In genomic region chr1:182310316-182310715, GRCm38 (mm10) we compare ENCODE assay signal across 31 mouse cellular contexts.
"Had no signal": no experiment of that assay in that cellular context is flagged by ENCODE, and none has a peak within 500 bp of the region (broad histone marks: within the 10 kb centered on the region; RNA-seq: fewer than 3 reads in every experiment).

No protein-coding gene starts in this region.

- ATAC-seq: liver, embryonic 12.5 days; liver, postnatal 0 days; lung, postnatal 0 days; midbrain, embryonic 13.5 days; midbrain, embryonic 15.5 days; midbrain, embryonic 16.5 days had no signal

- H3K4me1 ChIP-seq: limb, embryonic 10.5 days; limb, embryonic 12.5 days; limb, embryonic 13.5 days; limb, embryonic 15.5 days; liver, embryonic 12.5 days; liver, embryonic 13.5 days; liver, embryonic 15.5 days; lung, embryonic 15.5 days; megakaryocyte, embryonic 14.5 days; midbrain, embryonic 10.5 days; midbrain, embryonic 12.5 days; midbrain, embryonic 13.5 days; midbrain, embryonic 15.5 days; neural tube, embryonic 12.5 days had no signal

- H3K27ac ChIP-seq: limb, embryonic 10.5 days; limb, embryonic 12.5 days; limb, embryonic 13.5 days; limb, embryonic 15.5 days; liver, embryonic 12.5 days; liver, embryonic 13.5 days; liver, embryonic 14.5 days; liver, embryonic 15.5 days; lung, embryonic 15.5 days; macrophage; midbrain, embryonic 10.5 days; midbrain, embryonic 12.5 days; midbrain, embryonic 13.5 days; midbrain, embryonic 15.5 days; neural tube, embryonic 12.5 days had no signal

- H3K9me3 ChIP-seq: limb, embryonic 10.5 days; limb, embryonic 15.5 days; liver, embryonic 13.5 days; liver, embryonic 15.5 days; lung, embryonic 15.5 days; midbrain, embryonic 12.5 days; midbrain, embryonic 15.5 days had no signal

- H3K27me3 ChIP-seq: limb, embryonic 12.5 days; limb, embryonic 13.5 days; limb, embryonic 15.5 days; liver, embryonic 12.5 days; liver, embryonic 13.5 days; liver, embryonic 15.5 days; lung, embryonic 15.5 days; midbrain, embryonic 12.5 days; midbrain, embryonic 13.5 days; midbrain, embryonic 15.5 days; neural tube, embryonic 12.5 days had no signal

- DNase-seq: left cerebral cortex, postnatal 4 days; liver; liver, embryonic 13.5 days; liver, postnatal 0 days; lung, adult 18-20 months; lung, adult 2 months; lung, embryonic 14.5 days; lung, postnatal 10 days; lung, postnatal 14 days; lung, postnatal 36 days; lung, postnatal 4 days; midbrain, embryonic 14.5 days had no signal

- H3K4me3 ChIP-seq: limb, embryonic 10.5 days; limb, embryonic 12.5 days; limb, embryonic 13.5 days; limb, embryonic 15.5 days; liver, embryonic 12.5 days; liver, embryonic 13.5 days; liver, embryonic 15.5 days; lung, embryonic 15.5 days; megakaryocyte, embryonic 14.5 days; midbrain, embryonic 10.5 days; midbrain, embryonic 12.5 days; midbrain, embryonic 13.5 days; midbrain, embryonic 15.5 days; myocyte; neural tube, embryonic 12.5 days had no signal

- H3K4me2 ChIP-seq: limb, embryonic 12.5 days; limb, embryonic 13.5 days; limb, embryonic 15.5 days; liver, embryonic 11.5 days; liver, embryonic 12.5 days; liver, embryonic 13.5 days; liver, embryonic 15.5 days; lung, embryonic 14.5 days; lung, embryonic 15.5 days; midbrain, embryonic 12.5 days; midbrain, embryonic 13.5 days; midbrain, embryonic 15.5 days; neural tube, embryonic 12.5 days had no signal

- H3K9ac ChIP-seq: limb, embryonic 12.5 days; limb, embryonic 13.5 days; limb, embryonic 15.5 days; liver, embryonic 12.5 days; liver, embryonic 13.5 days; liver, embryonic 14.5 days; liver, embryonic 15.5 days; liver, postnatal 0 days; lung, embryonic 14.5 days; lung, embryonic 15.5 days; midbrain, embryonic 12.5 days; midbrain, embryonic 13.5 days; midbrain, embryonic 15.5 days; neural tube, embryonic 12.5 days had no signal
